Mouse (Mus musculus) thymus, adult 2 months (tissue): ENCODE data around the gene Paox. TPM values are rescaled to one million over a fixed set of nuclear protein-coding genes. Genes with fewer than 3 reads are reported as not detected.

ENCODE experiments used
- DNase-seq: peaks from one replicate; pipeline ENCODE4 v3.0.0; 2021
- H3K27ac ChIP-seq: fragments of 200-500 bp; 2 replicates; pipeline ENCODE4 v1.5.1; 2012; ENCODE audit warnings: low read length, control low read depth; ENCODE audit not compliant: control insufficient read depth, insufficient read depth
- H3K27me3 ChIP-seq: fragments of 200-500 bp; 2 replicates; pipeline ENCODE4 v1.6.1; 2012; ENCODE audit warnings: mild to moderate bottlenecking, low read length, moderate library complexity, mixed read lengths; ENCODE audit not compliant: control insufficient read depth, insufficient read depth
- H3K36me3 ChIP-seq: fragments of 200-500 bp; 2 replicates; pipeline ENCODE4 v1.6.1; 2012; ENCODE audit warnings: mild to moderate bottlenecking, low read length, moderate library complexity; ENCODE audit not compliant: control insufficient read depth, insufficient read depth
- H3K4me1 ChIP-seq: fragments of 200-500 bp; replicated peaks from 2 replicates; pipeline ENCODE4 v1.6.1; 2012; ENCODE audit warnings: low read length; ENCODE audit not compliant: control insufficient read depth, insufficient read depth
- H3K4me3 ChIP-seq: fragments of 200-500 bp; 2 replicates; pipeline ENCODE4 v1.5.1; 2012; ENCODE audit warnings: mild to moderate bottlenecking, low read length, control low read depth, moderate library complexity; ENCODE audit not compliant: control insufficient read depth, insufficient read depth
- CTCF ChIP-seq: fragments of 200-500 bp; IDR thresholded peaks from 2 replicates; pipeline ENCODE4 v1.5.1; 2012; ENCODE audit warnings: mild to moderate bottlenecking, control low read depth, low read length, moderate library complexity, borderline replicate concordance; ENCODE audit not compliant: control insufficient read depth, poor library complexity, insufficient read depth; ENCODE audit errors: extremely low read depth
- POLR2A ChIP-seq: fragments of 200-500 bp; IDR thresholded peaks from 2 replicates; pipeline ENCODE4 v1.6.1; 2012; ENCODE audit warnings: mild to moderate bottlenecking, low read length, control low read depth, moderate library complexity; ENCODE audit not compliant: control insufficient read depth, poor library complexity, insufficient read depth; ENCODE audit errors: extremely low read depth
- WGBS: fragments of 180-500 bp; shearing (Covaris S2); methylation state at CpG from one replicate; pipeline ENCODE4 v1.1.7; 2018; 5-methylcytosine and 5-hydroxymethylcytosine counted together
- polyA plus RNA-seq: library from polyadenylated mRNA; depleted of rRNA; stranded (reverse); fragments of >200 nt; gene quantifications from 2 replicates; pipeline ENCODE4 v1.2.3, GENCODE M21; 2012

Gene Paox
- polyA plus RNA-seq, 1 experiment = 18.0 TPM

DNA sequence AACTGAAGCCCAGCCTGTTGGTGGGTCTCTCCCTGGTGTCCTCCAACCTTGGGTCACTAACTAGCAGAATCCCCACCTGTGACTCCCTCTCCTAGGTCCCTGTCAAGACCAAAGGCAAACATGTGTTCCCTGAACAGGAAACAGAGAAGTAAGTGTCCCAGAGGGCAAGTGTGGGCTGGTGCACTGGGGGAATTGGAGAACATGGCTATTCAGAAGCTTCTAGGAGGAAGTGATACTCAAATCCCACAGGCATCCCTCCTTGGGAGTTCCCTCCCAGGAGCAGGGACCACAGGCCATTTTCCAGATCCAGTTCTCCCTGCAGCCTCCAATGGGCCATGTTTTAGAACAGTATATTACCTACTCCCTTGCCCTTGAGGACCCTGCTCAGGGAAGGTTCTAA lies 19.5 kb upstream of the Paox start:
- H3K27ac ChIP-seq = no peak overlapping the region
- H3K27me3 ChIP-seq = no peaks in the 10 kb centered on the region
- no peak for DNase-seq
- no peaks in the 10 kb centered on the region for H3K36me3 ChIP-seq
- H3K4me1 ChIP-seq = no peaks in the 10 kb centered on the region
- no peak for TF ChIP-seq CTCF
- no peak for TF ChIP-seq POLR2A
- H3K4me3 ChIP-seq = no peak overlapping the region

DNA sequence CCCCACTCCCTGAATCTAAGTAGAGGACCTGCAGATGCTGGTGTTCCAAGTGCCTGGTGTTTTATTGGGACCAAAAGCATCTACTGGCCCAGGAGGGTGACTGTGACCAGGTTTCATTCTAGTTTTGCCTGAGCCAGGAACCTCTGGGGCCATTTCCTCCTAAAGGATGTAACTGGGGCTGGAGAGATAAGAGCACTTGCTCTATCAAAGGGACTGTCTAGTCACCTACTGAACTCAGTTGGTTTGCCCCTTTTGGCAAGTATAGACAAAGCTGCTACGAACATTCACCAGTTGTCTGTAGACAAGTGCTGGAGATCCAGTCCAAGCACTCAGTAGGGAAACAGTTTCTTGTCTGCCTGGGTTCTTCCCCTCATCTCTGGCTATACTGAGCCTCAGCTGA lies 17.1 kb upstream of the Paox start:
- no peak overlapping the region for H3K4me3 ChIP-seq
- H3K27me3 ChIP-seq = no peaks in the 10 kb centered on the region
- DNase-seq = no peak
- H3K27ac ChIP-seq = no peak overlapping the region
- H3K36me3 ChIP-seq = no peaks in the 10 kb centered on the region
- peaks cover 10% of the 10 kb centered on the region for H3K4me1 ChIP-seq
- WGBS = 95% methylated on average over 1 of the region's 1 CpGs
- TF ChIP-seq CTCF (no peak), POLR2A (no peak)

DNA sequence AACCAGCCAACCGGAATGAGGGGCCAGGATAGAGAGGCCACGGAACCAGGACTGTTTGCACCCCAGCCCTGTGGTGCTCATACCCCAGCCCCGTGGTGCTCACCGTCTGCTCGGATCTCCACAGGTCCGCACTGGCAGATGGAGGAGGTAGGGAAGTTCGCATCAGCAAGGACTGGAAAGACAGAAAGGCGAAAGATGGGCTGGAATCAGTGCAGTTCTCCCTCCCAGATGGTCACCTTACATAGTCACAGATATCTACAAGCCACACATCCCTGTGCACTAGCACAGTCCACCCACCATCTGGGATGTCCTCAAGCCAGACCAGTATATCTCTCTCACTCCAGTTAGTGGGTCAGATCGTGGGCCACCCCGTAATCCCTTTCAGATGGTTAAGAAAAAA lies 14.1 kb upstream of the Paox start:
- Histone ChIP-seq H3K4me3 (no peak overlapping the region), H3K27me3 (no peaks in the 10 kb centered on the region), H3K4me1 (peaks cover 10% of the 10 kb centered on the region), H3K36me3 (no peaks in the 10 kb centered on the region), H3K27ac (no peak overlapping the region)
- DNase-seq = no peak
- TF ChIP-seq POLR2A (no peak), CTCF (no peak)
- 95% methylated on average over 10 of the region's 10 CpGs for WGBS

DNA sequence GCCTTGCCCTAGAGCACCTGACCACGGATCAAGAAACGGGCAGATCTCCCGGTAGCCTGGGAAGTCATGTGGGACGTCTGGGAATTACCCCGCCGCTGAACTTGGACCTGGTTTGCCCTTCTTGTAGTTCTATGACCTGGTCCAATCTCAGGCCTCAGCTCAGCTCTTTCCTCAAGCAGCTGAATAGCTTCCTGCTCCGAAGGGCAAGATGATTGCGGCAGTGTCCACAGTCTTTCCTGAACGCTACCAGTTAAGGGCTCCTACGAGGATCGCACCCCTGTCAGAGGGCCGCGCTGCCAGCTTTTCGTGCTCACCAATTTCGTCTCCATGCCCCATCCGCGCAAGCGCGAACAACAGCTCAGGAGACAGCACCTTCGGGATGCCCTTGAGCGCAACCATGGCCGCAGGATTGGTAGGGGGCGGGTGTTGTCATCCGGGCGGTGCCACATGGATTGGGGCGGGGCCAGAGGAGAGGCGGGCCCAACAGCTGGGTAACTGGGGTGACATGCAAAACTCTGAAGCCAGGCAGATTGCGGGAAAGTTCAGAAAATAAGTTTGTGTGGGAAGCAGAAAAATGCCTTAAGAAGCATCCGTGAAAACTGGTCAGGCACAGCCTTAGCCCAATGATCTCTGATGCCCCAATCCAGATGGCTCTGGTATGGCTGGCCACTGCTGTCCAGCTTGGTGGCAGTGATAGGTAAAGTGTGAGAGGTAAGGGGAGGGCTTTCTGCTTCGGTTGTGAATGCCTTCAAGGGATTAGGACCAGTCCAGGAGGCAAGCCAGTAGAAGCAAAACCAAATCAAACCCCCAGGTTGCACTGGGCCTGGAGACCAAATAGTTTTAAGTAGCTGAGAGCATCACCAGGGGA lies 13.4 kb upstream of the Paox start, which contains the start of gene Fuom:
TSS of gene Fuom (minus strand) at position 449 of the 868 bp plus-strand sequence.
- H3K4me1 ChIP-seq = peaks cover 10% of the 10 kb centered on the region
- H3K36me3 ChIP-seq = no peaks in the 10 kb centered on the region
- peak within 1 kb of the TSS; percentile 45 for H3K4me3 ChIP-seq
- WGBS = 7% methylated on average over 30 of the region's 30 CpGs
- no peak within 1 kb of the TSS for H3K27ac ChIP-seq
- DNase-seq = peak; percentile 86
- H3K27me3 ChIP-seq = no peaks in the 10 kb centered on the region
- TF ChIP-seq CTCF (0 out of 2 replicates have a peak, but pooled peaks have one; percentile 20), POLR2A (no peak)

DNA sequence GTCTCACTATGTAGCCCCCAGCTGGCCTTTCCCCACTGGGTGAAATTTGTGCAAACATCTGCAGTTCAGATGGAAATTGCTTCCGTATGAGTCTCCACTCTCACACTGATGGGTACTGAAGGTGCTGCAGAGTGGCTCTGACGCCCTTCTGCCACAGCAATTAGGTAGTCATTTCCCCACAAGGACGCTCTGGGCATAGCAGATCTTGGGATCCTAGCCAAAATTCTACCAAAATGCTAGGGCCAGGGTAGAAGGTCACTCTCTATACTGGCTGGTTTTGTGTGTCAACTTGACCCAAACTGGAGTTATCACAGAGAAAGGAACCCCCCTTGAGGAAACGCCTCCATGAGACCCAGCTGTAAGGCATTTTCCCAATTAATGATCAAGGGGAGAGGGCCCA lies 11.6 kb upstream of the Paox start:
- Histone ChIP-seq H3K4me3 (no peak overlapping the region), H3K4me1 (peaks cover 10% of the 10 kb centered on the region), H3K36me3 (no peaks in the 10 kb centered on the region), H3K27me3 (no peaks in the 10 kb centered on the region), H3K27ac (no peak overlapping the region)
- no peak for TF ChIP-seq POLR2A
- no peak for TF ChIP-seq CTCF
- DNase-seq = no peak
- WGBS = 92% methylated on average over 4 of the region's 4 CpGs

DNA sequence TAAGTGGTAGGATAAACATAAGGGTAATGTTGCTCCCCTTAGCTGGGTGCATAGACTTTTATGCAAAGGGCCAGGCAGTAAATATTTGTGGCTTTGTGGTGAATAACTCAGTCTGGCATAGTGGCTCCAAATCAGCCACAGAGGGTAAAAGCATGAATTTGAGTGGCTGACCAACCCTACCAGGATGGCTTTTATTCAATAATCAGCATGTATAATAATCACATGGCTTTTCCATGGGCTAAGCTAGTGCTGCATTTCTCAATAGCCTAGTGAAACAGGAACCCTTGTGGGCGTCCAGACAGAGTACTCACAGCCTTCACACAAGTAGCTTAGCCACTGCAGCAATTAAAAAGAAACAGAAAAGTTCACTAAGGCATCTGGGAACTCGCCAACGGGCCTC lies 3.7 kb upstream of the Paox start:
- WGBS = 80% methylated on average over 3 of the region's 3 CpGs
- H3K36me3 ChIP-seq = peaks cover 10% of the 10 kb centered on the region
- TF ChIP-seq POLR2A (no peak), CTCF (no peak)
- no peak for DNase-seq
- no peak overlapping the region for H3K4me3 ChIP-seq
- H3K4me1 ChIP-seq = peaks cover 6% of the 10 kb centered on the region
- H3K27me3 ChIP-seq = no peaks in the 10 kb centered on the region
- H3K27ac ChIP-seq = no peak overlapping the region
